Mouse (Mus musculus) bone marrow macrophage, adult 2 months (primary cell): ENCODE results near the gene Gm20388.

ENCODE experiments used
- CTCF ChIP-seq: IDR thresholded peaks from 2 replicates; pipeline ENCODE4 v1.5.1; 2012; ENCODE audit warnings: low read depth, mild to moderate bottlenecking, low read length, moderate library complexity
- POLR2A ChIP-seq: IDR thresholded peaks from 2 replicates; pipeline ENCODE4 v1.6.1; 2012; ENCODE audit warnings: mild to moderate bottlenecking, low read depth, low read length, borderline replicate concordance

DNA sequence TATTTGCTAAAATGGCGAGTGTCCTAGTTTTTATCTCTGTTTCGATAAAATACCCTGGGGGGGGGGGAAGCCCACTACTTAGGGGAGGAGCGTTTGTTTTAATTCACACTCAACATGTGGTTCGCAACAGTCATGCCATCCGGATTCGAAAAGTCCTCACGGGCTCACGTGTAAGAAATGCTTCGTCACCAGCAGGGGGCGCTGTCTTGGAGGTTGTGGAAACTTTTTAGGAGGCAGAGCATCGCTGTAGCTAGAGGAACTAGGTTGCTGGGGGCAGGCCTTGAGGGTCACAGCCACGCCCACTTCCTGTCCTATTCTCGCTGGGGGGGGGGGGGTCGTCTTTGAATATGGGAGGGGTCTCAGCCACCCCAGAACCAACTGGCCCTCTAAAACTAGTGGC, 1514.0 kb downstream of the Gm20388 start:
- TF ChIP-seq POLR2A (no peak), CTCF (no peak)
